Mouse (Mus musculus): ENCODE measurements at regions not wholly inside any gene's neighbourhood (a gene's known extent, or its start where the extent isn't known, plus 50 kb on each side); places are given as distances from the start of the nearest gene placed in this dataset.

DNA sequence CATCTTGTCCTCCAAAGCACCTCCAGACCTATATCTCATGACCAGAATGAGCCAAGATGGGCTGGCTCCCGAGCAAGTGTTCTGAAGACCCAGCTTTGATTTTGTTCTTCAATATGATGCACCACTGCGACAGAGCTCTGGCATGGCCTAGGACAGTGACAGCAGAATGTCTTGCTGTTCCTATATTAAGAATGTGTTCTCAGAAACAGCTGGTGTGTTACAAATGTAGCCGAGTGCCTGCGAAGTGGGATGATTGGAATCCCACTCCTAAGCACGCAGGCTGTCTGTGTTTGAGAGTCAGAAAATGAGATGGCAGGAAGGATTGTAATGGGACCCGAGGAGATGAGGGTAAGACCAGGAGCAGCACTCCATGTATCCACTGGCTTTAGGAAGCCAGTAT is 355.1 kb upstream of the Smarca2 start:
- DNase-seq (ENCODE audit: low spot score) = no peak

DNA sequence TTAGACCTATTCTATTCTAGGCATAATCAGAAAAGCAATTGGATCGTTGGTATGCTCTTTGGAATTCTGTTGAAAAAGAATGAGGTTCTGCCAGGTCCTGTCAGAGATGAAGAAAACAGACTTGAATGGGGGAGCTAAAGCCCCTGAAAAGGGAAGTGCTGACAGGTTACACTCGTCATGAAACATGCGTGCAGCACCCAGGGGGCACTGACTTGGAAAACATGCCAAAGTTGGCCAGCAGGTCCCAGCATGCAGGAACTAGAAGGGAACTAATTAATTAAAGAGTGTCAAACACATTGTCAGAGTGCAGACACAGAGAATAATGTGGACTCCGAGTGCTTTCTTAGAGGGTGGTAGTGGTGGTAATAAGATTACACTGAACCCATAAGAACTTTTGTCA is 346.2 kb upstream of the Smarca2 start:
- no peak for DNase-seq (ENCODE audit: low spot score)

DNA sequence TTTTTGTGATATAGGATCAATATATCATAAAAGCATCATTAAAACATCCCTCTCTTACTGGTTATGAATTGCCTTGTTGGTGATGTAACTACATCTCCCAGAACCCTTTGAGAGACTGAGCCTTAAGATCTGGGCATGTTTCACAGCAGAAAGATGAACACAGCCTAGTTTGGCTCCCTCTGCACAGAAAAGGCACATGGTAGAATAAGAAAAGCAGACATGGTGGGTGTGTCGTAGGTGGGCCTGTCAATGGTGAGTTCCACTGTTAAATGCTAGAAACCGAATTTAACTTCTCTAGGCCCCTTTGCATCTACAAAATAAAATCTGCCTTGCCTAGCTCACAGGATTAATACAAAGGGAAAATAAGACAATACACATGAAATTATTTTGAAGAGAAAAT is 343.3 kb upstream of the Smarca2 start:
- no peak for DNase-seq (ENCODE audit: low spot score)

DNA sequence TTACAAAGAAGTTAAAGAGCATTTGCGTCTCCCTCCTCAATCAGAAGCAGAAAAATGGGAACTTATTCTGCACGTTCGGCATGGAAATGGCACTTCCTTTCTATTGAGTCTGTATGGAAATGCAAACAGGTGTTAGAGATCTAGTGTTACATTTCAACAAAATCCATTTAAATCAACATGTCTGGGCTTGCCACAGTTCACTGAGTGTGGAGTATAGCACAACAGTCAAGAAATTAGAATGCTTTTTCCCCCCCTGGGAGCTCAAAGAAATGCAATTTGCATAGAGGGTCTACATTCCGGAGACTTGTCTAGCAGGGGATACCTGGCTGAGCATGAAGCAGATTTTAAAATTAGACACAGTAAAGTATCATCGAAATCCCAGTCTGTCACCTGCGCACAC is 308.5 kb upstream of the Smarca2 start:
- no peak for DNase-seq (ENCODE audit: low spot score)

DNA sequence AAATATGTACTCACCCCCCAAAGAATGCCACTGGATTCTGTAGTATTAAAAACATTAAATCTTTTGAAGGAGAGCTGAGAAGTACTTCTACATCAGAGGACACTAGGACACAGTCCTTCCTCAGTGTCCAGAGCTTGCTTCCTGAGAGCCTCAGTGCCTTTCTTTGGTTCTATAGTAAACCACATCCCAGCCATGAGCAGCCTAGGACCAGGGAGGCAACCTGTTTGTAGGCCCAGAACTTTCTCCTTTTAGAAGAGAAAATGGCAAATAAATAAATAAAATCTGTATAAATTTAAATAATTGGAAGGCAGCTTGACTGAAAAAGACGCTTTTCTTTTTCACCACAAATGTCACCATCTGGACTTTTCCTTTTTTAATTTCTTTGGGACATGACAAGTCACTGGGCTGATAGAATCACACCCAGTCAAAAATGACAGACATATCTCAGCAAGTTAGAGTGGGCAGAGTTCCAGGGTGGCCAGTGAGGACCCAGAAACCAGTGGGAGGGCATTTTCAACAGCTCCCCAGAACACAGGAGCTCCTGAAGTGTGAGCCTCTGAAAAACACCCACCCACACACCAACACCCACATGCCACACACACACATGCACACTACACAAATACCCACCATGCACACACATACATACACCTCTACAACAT is 296.2 kb upstream of the Smarca2 start:
- DNase-seq (ENCODE audit: low spot score) = no peak

DNA sequence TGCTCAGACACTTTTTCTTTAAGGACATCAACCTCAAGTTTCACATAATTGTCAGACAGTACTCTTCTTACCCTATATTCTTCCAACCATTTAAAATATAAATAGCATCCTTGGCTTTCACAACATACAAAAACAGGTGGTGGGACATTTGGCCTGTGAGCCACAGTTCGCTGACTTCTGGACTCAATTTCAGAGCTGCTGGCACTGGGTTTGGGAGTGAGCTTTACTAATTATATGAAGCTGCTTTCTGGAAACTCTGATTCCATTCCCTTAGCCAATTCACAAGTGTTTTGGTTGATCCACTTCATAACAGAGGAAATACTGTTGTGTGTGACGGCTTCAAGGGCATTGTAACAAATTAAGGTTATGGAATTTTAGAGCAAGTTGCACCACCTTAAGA is 285.9 kb upstream of the Smarca2 start:
- DNase-seq (ENCODE audit: low spot score) = no peak

DNA sequence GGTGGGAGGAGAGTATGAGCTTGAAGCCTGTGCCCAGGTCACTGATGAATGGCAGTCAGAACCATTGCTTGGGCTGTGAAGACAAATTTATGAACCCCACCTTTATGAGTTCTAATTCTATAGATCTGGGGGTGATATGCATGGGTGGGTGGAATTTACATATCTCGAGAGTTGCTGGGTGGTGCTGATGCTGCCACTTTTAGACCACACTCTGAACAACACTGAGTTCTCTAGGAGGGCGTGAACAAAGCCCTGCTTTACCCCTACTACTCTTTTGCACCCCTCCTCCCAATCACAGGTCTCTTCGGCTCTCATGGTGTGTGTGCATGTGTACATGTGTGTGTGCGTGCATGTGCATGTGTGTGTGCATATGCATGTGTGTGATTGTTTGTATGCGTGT is 281.2 kb upstream of the Smarca2 start:
- DNase-seq (ENCODE audit: low spot score) = no peak

DNA sequence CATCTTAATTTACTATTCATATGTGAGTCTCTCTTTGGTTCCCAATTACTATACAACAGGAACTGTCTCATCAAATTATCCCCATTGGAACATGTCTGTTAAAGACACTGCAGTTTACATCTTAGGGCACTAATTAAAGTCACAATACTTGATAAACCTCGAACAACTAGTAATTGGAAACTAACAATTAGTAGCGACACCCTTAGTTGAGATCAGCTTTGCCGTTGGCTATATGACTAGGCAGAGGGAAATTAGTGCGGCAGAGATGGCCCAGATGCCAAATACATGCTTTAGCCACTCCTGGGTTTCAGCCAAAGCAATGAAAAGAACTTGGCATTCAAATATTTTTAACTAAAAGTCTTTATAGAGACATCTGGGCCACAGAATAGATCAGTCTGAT is 265.7 kb upstream of the Smarca2 start:
- no peak for DNase-seq (ENCODE audit: low spot score)

DNA sequence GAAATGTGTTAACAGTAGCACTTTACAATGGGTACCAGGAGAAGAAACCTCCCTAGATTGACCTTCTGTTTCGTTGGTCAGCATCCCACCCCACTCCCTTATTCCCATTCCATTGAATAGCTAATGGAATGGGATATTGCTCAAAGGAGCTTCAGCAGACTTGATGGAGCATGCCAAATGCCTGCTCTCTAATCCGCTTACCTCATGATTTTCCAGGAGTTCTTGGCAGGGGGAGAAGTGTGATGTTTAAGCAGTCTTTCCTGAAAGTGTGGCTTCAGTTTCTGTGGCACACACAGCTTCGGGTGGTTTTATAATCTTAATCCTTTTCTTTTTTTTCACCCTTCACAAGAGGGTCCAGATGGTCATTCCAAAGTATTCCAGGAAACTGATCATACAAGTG is 264.7 kb upstream of the Smarca2 start:
- DNase-seq (ENCODE audit: low spot score) = peak; percentile 7

DNA sequence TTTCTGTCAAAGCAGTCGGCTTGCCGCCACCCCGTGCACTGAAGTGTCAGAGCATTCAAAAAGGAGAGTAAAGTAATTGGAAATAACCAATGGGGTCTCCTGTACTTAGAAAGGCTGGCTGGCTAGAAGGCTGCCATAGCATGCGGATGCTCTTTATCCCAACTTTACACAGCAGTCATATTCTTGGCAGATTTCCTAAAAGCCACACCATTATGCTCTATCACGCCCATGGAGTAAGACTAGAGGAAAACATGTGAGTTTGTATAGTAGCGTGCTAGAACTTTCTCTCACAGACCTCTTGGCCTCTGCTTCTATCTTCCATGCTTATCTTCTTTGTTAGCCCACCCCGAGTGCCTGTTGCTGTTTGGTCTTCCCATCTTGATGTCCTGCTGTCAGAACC is 249.8 kb upstream of the Smarca2 start:
- DNase-seq (ENCODE audit: low spot score) = no peak

GRCm38 (mm10) chr19:26383961-26384381 is 220.9 kb upstream of the Smarca2 start:
- no peak for DNase-seq (ENCODE audit: low spot score)

GRCm38 (mm10) chr19:26386075-26386474 is 218.8 kb upstream of the Smarca2 start:
- DNase-seq (ENCODE audit: low spot score) = no peak

DNA sequence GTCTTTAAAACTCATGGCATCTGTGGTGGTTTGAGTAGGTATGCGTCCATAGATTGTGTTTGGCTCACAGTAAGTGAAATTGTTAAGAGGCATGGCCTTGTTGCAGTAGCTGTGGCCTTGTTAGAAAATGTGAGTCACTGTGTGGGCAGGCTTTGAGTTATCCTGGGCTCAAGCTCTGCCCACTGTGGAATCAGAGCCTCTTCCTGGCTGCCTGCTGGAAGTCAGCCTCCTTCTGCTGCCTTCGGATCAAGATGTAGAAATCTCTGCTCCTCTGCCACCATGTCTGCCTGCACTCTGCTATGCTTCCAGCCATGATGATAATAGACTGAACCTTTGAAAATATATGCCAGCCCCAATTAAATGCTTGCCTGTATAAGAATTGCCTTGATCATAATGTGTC is 192.2 kb upstream of the Smarca2 start:
- no peak for DNase-seq (ENCODE audit: low spot score)

DNA sequence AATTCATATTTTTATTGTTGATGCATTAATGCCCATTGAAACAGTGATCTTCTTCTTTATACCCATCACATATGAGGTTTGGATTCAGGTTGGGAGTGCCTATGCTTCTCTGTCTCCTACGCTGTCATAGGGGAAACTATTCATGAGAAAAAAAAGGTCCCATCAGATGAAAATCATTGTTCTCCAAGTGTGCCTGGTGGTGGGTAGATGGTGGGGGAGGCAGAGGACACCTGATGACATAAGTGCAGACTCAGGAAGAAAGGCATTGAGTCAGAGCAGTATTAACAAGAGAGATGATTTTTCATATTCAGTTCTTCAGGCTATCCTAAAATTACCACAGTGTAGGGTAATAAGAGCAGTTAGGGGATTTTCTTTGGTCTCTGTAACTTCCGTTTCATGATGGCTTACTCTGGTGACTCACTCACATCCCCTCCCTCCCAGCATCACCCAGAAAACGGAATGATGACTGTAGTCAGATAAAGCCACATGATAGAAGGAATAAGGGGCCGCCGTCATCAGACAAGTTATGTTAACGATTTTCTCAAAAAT is 190.3 kb upstream of the Smarca2 start:
- no peak for DNase-seq (ENCODE audit: low spot score)

DNA sequence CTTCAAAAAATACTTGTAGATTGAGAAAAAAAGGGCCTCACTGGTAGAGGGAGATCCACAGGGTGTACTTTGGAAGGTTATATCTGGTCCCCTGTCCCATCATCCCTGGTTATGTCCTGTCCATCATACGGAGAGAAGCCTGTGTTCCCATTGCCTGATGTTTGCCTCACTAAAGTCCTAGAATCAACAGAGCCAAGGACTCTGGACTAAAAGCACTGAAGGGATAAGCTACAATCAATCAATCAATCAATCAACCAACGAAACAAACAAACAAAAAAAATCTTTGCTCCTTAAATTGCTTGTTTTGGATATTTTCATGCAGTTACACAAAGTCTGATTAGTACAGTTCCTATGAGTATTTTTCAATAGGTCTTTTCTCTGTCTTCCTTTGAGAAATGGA is 185.1 kb upstream of the Smarca2 start:
- DNase-seq (ENCODE audit: low spot score) = no peak

DNA sequence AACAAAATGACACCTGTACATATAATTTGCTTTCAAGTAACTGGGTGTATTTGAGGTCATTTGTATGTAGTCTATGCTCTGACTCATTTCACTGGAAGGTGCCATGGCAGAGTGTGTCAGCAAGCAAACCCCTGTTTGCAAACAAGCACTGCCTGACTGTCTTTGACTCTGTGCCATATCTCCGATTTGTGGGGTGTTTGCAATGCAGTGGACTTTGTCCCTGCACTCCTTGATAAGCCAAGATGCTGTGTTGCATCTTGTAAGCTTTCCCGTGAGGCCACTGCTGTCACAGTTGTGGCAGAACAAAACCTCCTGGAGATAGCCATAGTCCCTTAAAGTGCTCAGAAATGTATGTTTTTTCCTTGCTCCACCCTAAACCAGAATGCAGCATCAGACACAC is 165.7 kb upstream of the Smarca2 start:
- no peak for DNase-seq (ENCODE audit: low spot score)

GRCm38 (mm10) chr19:26445309-26445708 is 159.5 kb upstream of the Smarca2 start:
- no peak for DNase-seq (ENCODE audit: low spot score)

DNA sequence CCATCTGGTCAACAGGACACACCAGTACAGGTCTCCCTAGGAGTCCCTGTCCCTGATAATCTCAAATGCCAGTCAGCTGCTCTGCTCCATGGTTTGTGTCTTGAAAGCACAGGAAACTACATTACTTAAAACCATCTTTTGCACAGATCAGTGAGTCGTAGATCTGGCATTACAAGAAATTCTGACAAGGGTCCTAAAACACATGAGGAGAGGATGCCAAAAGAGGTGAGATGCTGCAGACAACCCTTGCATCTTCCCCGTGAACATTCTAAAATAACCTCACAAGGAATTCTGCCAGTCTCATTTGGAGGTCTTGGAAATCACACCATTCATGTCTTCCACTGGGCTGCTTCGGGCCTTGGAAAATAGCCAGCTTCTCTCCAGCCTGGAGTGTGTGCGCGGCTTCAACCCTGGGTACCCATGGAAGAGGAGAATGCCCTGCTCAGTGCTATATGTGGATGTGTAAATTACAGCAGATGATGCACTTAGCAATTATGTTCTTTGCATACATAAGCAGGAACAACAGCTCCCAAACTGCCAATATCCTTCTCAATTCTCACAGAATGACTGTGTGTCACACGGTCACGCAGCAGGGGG is 157.3 kb upstream of the Smarca2 start:
- no peak for DNase-seq (ENCODE audit: low spot score)

DNA sequence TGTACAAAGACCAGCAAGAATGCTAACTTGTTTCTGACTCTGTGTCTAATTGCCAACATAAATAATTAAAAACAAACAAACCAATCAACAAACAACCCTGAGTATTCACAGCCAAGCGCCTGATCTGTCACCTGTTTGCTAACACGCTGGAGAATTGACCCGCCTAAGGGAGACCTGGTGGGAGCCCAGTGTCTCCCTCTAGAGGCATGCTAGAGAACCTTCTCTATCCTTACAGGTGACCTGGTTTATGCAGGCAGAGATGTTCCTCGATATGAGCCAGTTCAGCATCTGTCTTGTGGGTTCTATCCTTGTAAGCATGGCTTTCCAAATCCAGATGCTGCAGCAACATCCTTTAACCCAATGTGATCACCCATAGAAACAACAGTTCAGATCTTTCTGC is 143.1 kb upstream of the Smarca2 start:
- DNase-seq (ENCODE audit: low spot score) = no peak

DNA sequence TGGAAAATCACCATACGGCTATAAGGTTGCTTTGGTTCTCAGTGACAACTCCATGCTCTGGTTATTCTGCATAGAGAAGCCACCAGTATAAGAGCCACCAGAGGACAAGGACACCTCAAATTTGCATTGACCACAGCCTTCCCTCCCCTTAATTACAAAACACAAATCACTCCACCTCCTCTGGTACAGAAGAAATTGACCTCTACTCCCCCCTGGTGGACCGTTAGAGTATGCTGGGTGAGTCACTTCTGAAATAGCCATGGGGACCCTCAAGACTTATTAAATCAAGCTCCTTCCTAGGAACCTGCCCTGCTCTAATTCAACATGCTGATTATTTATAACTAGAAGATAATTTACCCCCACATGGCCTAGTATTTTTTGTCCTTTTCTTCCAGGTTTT is 139.6 kb upstream of the Smarca2 start:
- peak; percentile 77 for DNase-seq (ENCODE audit: low spot score)

DNA sequence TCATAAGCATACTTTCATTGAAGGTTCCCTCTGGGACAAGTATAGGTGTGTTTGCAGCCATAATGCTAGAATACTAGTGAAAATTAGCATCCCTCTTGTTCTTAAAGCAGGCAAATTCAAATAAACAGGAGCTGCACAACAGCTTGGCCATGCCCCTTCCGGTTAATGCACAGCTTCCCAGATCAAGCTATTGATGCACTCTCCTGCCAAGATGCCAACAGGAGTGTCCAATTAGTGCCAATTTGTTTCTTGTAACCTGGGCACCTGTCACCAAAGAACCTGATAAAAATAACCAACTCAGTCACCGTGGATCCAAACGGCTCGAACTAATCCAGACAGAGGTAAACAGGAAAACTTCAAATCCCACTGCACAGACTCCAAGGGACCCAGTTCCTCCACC is 138.6 kb upstream of the Smarca2 start:
- DNase-seq (ENCODE audit: low spot score) = no peak

GRCm38 (mm10) chr19:26467179-26467651 is 137.6 kb upstream of the Smarca2 start:
- peak; percentile 62 for DNase-seq (ENCODE audit: low spot score)

- DNase-seq (ENCODE audit: low spot score) = no peak
Measured at GRCm38 (mm10) chr19:26472659-26473058, 132.2 kb upstream of the Smarca2 start.

- no peak for DNase-seq (ENCODE audit: low spot score)
Measured at GRCm38 (mm10) chr19:26473211-26473610, 131.6 kb upstream of the Smarca2 start.
